Mouse (Mus musculus) G1E (cell line): ENCODE results near the gene Spib. TPM values are rescaled to one million over a fixed set of nuclear protein-coding genes. Genes with fewer than 3 reads are reported as not detected.
A peak's percentile ranks its signal among the peaks of the same experiment; 100 is the strongest.

Experiments used
- ATAC-seq: 2 replicates; pipeline ENCODE4 v1.8.0; 2016; ENCODE audit warnings: mild to moderate bottlenecking; ENCODE audit not compliant: insufficient number of reproducible peaks, poor library complexity, low FRiP score, severe bottlenecking; ENCODE audit errors: extremely low read depth
- DNase-seq: peaks from one replicate; pipeline ENCODE4 v3.0.0; 2012; ENCODE audit warnings: low spot score
- H3K27me3 ChIP-seq: 2 replicates; pipeline ENCODE4 v1.6.1; 2012; ENCODE audit warnings: mild to moderate bottlenecking, low read length, inconsistent platforms; ENCODE audit not compliant: insufficient read depth
- H3K36me3 ChIP-seq: replicated peaks from 2 replicates; pipeline ENCODE3; 2012; ENCODE audit warnings: mild to moderate bottlenecking, inconsistent platforms
- H3K4me1 ChIP-seq: 2 replicates; pipeline ENCODE4 v1.6.1; 2012; ENCODE audit warnings: low read depth, low read length, inconsistent platforms, mixed read lengths; ENCODE audit not compliant: insufficient read depth
- H3K4me3 ChIP-seq: 2 replicates; pipeline ENCODE4 v1.5.1; 2012; ENCODE audit warnings: low read depth, mild to moderate bottlenecking, inconsistent platforms, low read length, moderate library complexity, mixed read lengths
- H3K9me3 ChIP-seq: replicated peaks from 2 replicates; pipeline ENCODE4 v1.6.1; 2012; ENCODE audit warnings: inconsistent platforms
- CTCF ChIP-seq: IDR thresholded peaks from 2 replicates; pipeline ENCODE4 v1.5.1; 2012; ENCODE audit warnings: low read depth, low read length, inconsistent platforms, mixed read lengths
- GATA1 ChIP-seq: IDR thresholded peaks from 2 replicates; pipeline ENCODE4 v1.6.1; 2012; ENCODE audit warnings: borderline replicate concordance, low read length, inconsistent platforms, mixed read lengths
- GATA2 ChIP-seq: IDR thresholded peaks from 2 replicates; pipeline ENCODE4 v1.6.1; 2012; ENCODE audit warnings: low read depth, low read length, inconsistent platforms, borderline replicate concordance
- POLR2AphosphoS5 ChIP-seq: IDR thresholded peaks from 2 replicates; pipeline ENCODE4 v1.6.1; 2012; ENCODE audit warnings: low read depth, low read length, inconsistent platforms; ENCODE audit not compliant: insufficient replicate concordance
- TAL1 ChIP-seq: conservative IDR thresholded peaks from 2 replicates; pipeline ENCODE4 v1.6.1; 2012; ENCODE audit warnings: low read depth, low read length, inconsistent platforms, mixed read lengths
- polyA plus RNA-seq: library from polyadenylated mRNA; stranded (reverse); fragments of >175 nt; gene quantifications from 2 replicates; pipeline ENCODE4 v1.2.3, GENCODE M21; 2012
- total RNA-seq, 2 experiments: library from RNA; stranded (forward) in 1 of 2; stranded (reverse) in 1 of 2; fragments of 200-1000 nt in 1 of 2; fragments of >200 nt in 1 of 2; fragmentation: Nextera tagmentation in 1 of 2; gene quantifications; 2 replicates each; pipeline ENCODE4 v1.2.3; 2014 to 2017

Spib gene
- total and polyA plus RNA-seq, 3 experiments, result not detected

- Histone ChIP-seq H3K9me3 (no peaks in the 10 kb centered on the region), H3K36me3 (peaks cover 30% of the 10 kb centered on the region), H3K4me1 (peaks cover 48% of the 10 kb centered on the region), H3K27me3 (peaks cover 45% of the 10 kb centered on the region), H3K4me3 (no peak overlapping the region)
- DNase-seq (no peak), ATAC-seq (no peak)
- TF ChIP-seq GATA1 (no peak), POLR2AphosphoS5 (no peak), TAL1 (no peak)
Observed at GRCm38 (mm10) chr7:44529518-44529917, 2.4 kb downstream of the Spib start.

GRCm38 (mm10) chr7:44527483-44528398 is 4.1 kb downstream of the Spib start:
- Histone ChIP-seq H3K36me3 (peaks cover 12% of the 10 kb centered on the region), H3K4me1 (peaks cover 30% of the 10 kb centered on the region), H3K4me3 (peak overlapping the region; percentile 68), H3K27me3 (peaks cover 63% of the 10 kb centered on the region), H3K9me3 (no peaks in the 10 kb centered on the region)
- no peak for TF ChIP-seq GATA1
- peak; percentile 63; the same call in 1 of the 2 replicates for TF ChIP-seq CTCF
- no peak; the same call in 1 of the 2 replicates for ATAC-seq
- no peak for DNase-seq

GRCm38 (mm10) chr7:44526414-44527154 is 5.3 kb downstream of the Spib start:
- Histone ChIP-seq H3K36me3 (peaks cover under 1% of the 10 kb centered on the region), H3K27me3 (peaks cover 73% of the 10 kb centered on the region), H3K9me3 (no peaks in the 10 kb centered on the region), H3K4me1 (peaks cover 21% of the 10 kb centered on the region), H3K4me3 (no peak overlapping the region)
- no peak for TF ChIP-seq CTCF
- no peak for DNase-seq
- ATAC-seq, result no peak

- no peak for TF ChIP-seq GATA2
- TF ChIP-seq CTCF, result no peak
- no peak for TF ChIP-seq POLR2AphosphoS5
- no peak for TF ChIP-seq GATA1
- TF ChIP-seq TAL1, result no peak
- DNase-seq (no peak), ATAC-seq (no peak)
- no peak overlapping the region for H3K4me3 ChIP-seq
- no peaks in the 10 kb centered on the region for H3K9me3 ChIP-seq
- peaks cover 79% of the 10 kb centered on the region for H3K27me3 ChIP-seq
- H3K36me3 ChIP-seq, result no peaks in the 10 kb centered on the region
- peaks cover 18% of the 10 kb centered on the region for H3K4me1 ChIP-seq
Observed at GRCm38 (mm10) chr7:44525126-44525832, 6.6 kb downstream of the Spib start.

- ATAC-seq (no peak), DNase-seq (no peak)
- H3K9me3 ChIP-seq, result no peaks in the 10 kb centered on the region
- TF ChIP-seq GATA2 (no peak), CTCF (no peak), TAL1 (no peak), GATA1 (no peak), POLR2AphosphoS5 (no peak)
- no peaks in the 10 kb centered on the region for H3K36me3 ChIP-seq
- H3K4me1 ChIP-seq, result peaks cover 18% of the 10 kb centered on the region
- peaks cover 75% of the 10 kb centered on the region for H3K27me3 ChIP-seq
- no peak within 1 kb of the TSS for H3K4me3 ChIP-seq
Observed at GRCm38 (mm10) chr7:44524502-44524901, 7.4 kb downstream of the Spib start, which contains the start of gene Mybpc2. Mybpc2 (minus strand) TSS chr7:44524656.

- no peak for DNase-seq
- peaks cover 14% of the 10 kb centered on the region for H3K4me1 ChIP-seq
- H3K9me3 ChIP-seq, result no peaks in the 10 kb centered on the region
- ATAC-seq, result no peak
- TF ChIP-seq CTCF (no peak), GATA2 (no peak), GATA1 (no peak), TAL1 (no peak), POLR2AphosphoS5 (no peak)
- H3K4me3 ChIP-seq, result no peak overlapping the region
- no peaks in the 10 kb centered on the region for H3K36me3 ChIP-seq
- peaks cover 67% of the 10 kb centered on the region for H3K27me3 ChIP-seq
Observed at GRCm38 (mm10) chr7:44523056-44523455, 8.8 kb downstream of the Spib start.
